In genomic region chr11:75566276-75567196, GRCm38 (mm10) we compare ENCODE assay signal across 12 mouse cellular contexts. TPM values are rescaled to one million over a fixed set of nuclear protein-coding genes. Genes with fewer than 3 reads are reported as not detected.
DNase-seq lines count a peak whose midpoint lies in the region; ATAC-seq lines count a peak whose summit lies in the region.
"Had no signal": no experiment of that assay in that cellular context is flagged by ENCODE, and none has a peak within 500 bp of the region (broad histone marks: within the 10 kb centered on the region; RNA-seq: fewer than 3 reads in every experiment).

No protein-coding gene starts in this region.

- 83% methylated on average over 13 of the region's 13 CpGs for WGBS in embryonic facial prominence, embryonic 10.5 days
- 52% methylated on average over 13 of the region's 13 CpGs for WGBS in lung, embryonic 15.5 days
- WGBS in neural tube, embryonic 15.5 days = 87% methylated on average over 13 of the region's 13 CpGs

- no peak overlapping the region for H3K9ac ChIP-seq in lung, embryonic 15.5 days
- H3K9ac ChIP-seq in neural tube, embryonic 15.5 days (replicated peaks) = no peak overlapping the region
- H3K9ac ChIP-seq: midbrain, embryonic 12.5 days; stomach, embryonic 15.5 days had no signal

- peaks cover 29% of the 10 kb centered on the region for H3K4me1 ChIP-seq in embryonic facial prominence, embryonic 10.5 days
- peaks cover 35% of the 10 kb centered on the region for H3K4me1 ChIP-seq in lung, embryonic 15.5 days
- H3K4me1 ChIP-seq in neural tube, embryonic 15.5 days = peaks cover 5% of the 10 kb centered on the region
- H3K4me1 ChIP-seq: midbrain, embryonic 12.5 days had no signal

- peaks cover under 1% of the 10 kb centered on the region; the same call in 1 of the 2 replicates for H3K27me3 ChIP-seq in embryonic facial prominence, embryonic 10.5 days (replicated peaks; ENCODE audit: low read depth, poor library complexity, severe bottlenecking)
- no peaks in the 10 kb centered on the region for H3K27me3 ChIP-seq in lung, embryonic 15.5 days
- no peaks in the 10 kb centered on the region for H3K27me3 ChIP-seq in neural tube, embryonic 15.5 days (replicated peaks)
- H3K27me3 ChIP-seq: midbrain, embryonic 12.5 days; stomach, embryonic 15.5 days had no signal

- no peaks in the 10 kb centered on the region for H3K9me3 ChIP-seq in embryonic facial prominence, embryonic 10.5 days
- no peaks in the 10 kb centered on the region for H3K9me3 ChIP-seq in lung, embryonic 15.5 days
- no peaks in the 10 kb centered on the region for H3K9me3 ChIP-seq in neural tube, embryonic 15.5 days (replicated peaks)
- H3K9me3 ChIP-seq: midbrain, embryonic 12.5 days; stomach, embryonic 15.5 days had no signal

- no peak for ATAC-seq in lung, embryonic 15.5 days (ENCODE audit: borderline replicate concordance, extremely low read depth, low FRiP score, low TSS enrichment)
- no peak for ATAC-seq in neural tube, embryonic 15.5 days (ENCODE audit: low FRiP score)
- ATAC-seq: forebrain, embryonic 14.5 days had no signal

- H3K36me3 ChIP-seq in embryonic facial prominence, embryonic 10.5 days (replicated peaks) = peaks cover 23% of the 10 kb centered on the region
- no peaks in the 10 kb centered on the region for H3K36me3 ChIP-seq in lung, embryonic 15.5 days
- peaks cover 77% of the 10 kb centered on the region for H3K36me3 ChIP-seq in neural tube, embryonic 15.5 days
- H3K36me3 ChIP-seq: stomach, embryonic 15.5 days had no signal

- peak overlapping the region; percentile 65; the same call in 1 of the 2 replicates for H3K27ac ChIP-seq in embryonic facial prominence, embryonic 10.5 days (replicated peaks)
- peak overlapping the region; percentile 41; the same call in 1 of the 2 replicates for H3K27ac ChIP-seq in lung, embryonic 15.5 days
- H3K27ac ChIP-seq in neural tube, embryonic 15.5 days (replicated peaks) = no peak overlapping the region
- H3K27ac ChIP-seq: midbrain, embryonic 12.5 days; stomach, embryonic 15.5 days had no signal

- peak; percentile 53 to 59 for DNase-seq in cerebellum, adult 18-20 months
- no peak for DNase-seq in cerebellum, adult 8-10 months
- DNase-seq in 416B (ENCODE audit: low read depth) = peak; percentile 70
- no peak for DNase-seq in embryonic facial prominence, embryonic 10.5 days (ENCODE audit: low spot score)
- no peak for DNase-seq in urinary bladder, adult 2 months (ENCODE audit: low spot score)
- DNase-seq in layer of hippocampus, adult 8-10 months (ENCODE audit: low spot score in 2 of 2) = no peak
- DNase-seq: kidney, postnatal 14 days had no signal

- no peak overlapping the region for H3K4me3 ChIP-seq in embryonic facial prominence, embryonic 10.5 days
- no peak overlapping the region for H3K4me3 ChIP-seq in lung, embryonic 15.5 days
- H3K4me3 ChIP-seq in neural tube, embryonic 15.5 days (replicated peaks) = no peak overlapping the region
- H3K4me3 ChIP-seq: midbrain, embryonic 12.5 days; stomach, embryonic 15.5 days had no signal

- H3K4me2 ChIP-seq in lung, embryonic 15.5 days = no peak overlapping the region
- no peak overlapping the region for H3K4me2 ChIP-seq in neural tube, embryonic 15.5 days
- H3K4me2 ChIP-seq: midbrain, embryonic 12.5 days; stomach, embryonic 15.5 days had no signal

RNA-seq across cellular contexts. Expression of gene Pitpna, which starts 21.4 kb away (rescaled TPM):
- 61.5 TPM in 2 replicates for polyA plus RNA-seq in embryonic facial prominence, embryonic 10.5 days (2016; fragmentation: Nextera tagmentation; extraction: Ambion mirVana)
- polyA plus RNA-seq in lung, embryonic 15.5 days (2015; fragmentation: Nextera tagmentation; extraction: Ambion mirVana) = 73.4 and 76.8 TPM in 2 replicates
- 148 and 178 TPM in 2 replicates for polyA plus RNA-seq in urinary bladder, adult 2 months (2012; rRNA removed)
- polyA plus RNA-seq in neural tube, embryonic 15.5 days (2015; fragmentation: Nextera tagmentation; extraction: Ambion mirVana) = 113 and 117 TPM in 2 replicates
- total RNA-seq in layer of hippocampus, adult 8-10 months (2022) = 100 to 1,000 TPM; 264 to 282 (median 275) TPM

RNA-seq across cellular contexts. Expression of gene Slc43a2, which starts 35.0 kb away (rescaled TPM):
- polyA plus RNA-seq in embryonic facial prominence, embryonic 10.5 days (2016; fragmentation: Nextera tagmentation; extraction: Ambion mirVana) = 5.1 and 5.6 TPM in 2 replicates
- polyA plus RNA-seq in lung, embryonic 15.5 days (2015; fragmentation: Nextera tagmentation; extraction: Ambion mirVana) = 5.6 and 6.9 TPM in 2 replicates
- polyA plus RNA-seq in urinary bladder, adult 2 months (2012; rRNA removed) = 11.3 and 12.5 TPM in 2 replicates
- 15.7 and 15.8 TPM in 2 replicates for polyA plus RNA-seq in neural tube, embryonic 15.5 days (2015; fragmentation: Nextera tagmentation; extraction: Ambion mirVana)
- total RNA-seq in layer of hippocampus, adult 8-10 months (2022) = 10 to 100 TPM; 42.6 to 55.5 (median 52.7) TPM

RNA-seq across cellular contexts. Expression of gene Scarf1, which starts 53.2 kb away (rescaled TPM):
- polyA plus RNA-seq in embryonic facial prominence, embryonic 10.5 days (2016; fragmentation: Nextera tagmentation; extraction: Ambion mirVana) = 4.8 and 5.1 TPM in 2 replicates
- polyA plus RNA-seq in lung, embryonic 15.5 days (2015; fragmentation: Nextera tagmentation; extraction: Ambion mirVana) = 16.2 and 16.3 TPM in 2 replicates
- polyA plus RNA-seq in urinary bladder, adult 2 months (2012; rRNA removed) = 4.9 and 6.4 TPM in 2 replicates
- 3.9 and 4.7 TPM in 2 replicates for polyA plus RNA-seq in neural tube, embryonic 15.5 days (2015; fragmentation: Nextera tagmentation; extraction: Ambion mirVana)
- total RNA-seq in layer of hippocampus, adult 8-10 months (2022) = 1 to 10 TPM; 1.1 to 1.6 (median 1.4) TPM

RNA-seq across cellular contexts. Expression of gene Rilp, which starts 56.6 kb away (rescaled TPM):
- polyA plus RNA-seq in embryonic facial prominence, embryonic 10.5 days (2016; fragmentation: Nextera tagmentation; extraction: Ambion mirVana) = 0.17 and 0.23 TPM in 2 replicates
- 0.66 and 0.83 TPM in 2 replicates for polyA plus RNA-seq in lung, embryonic 15.5 days (2015; fragmentation: Nextera tagmentation; extraction: Ambion mirVana)
- polyA plus RNA-seq in urinary bladder, adult 2 months (2012; rRNA removed) = 6.4 and 7.2 TPM in 2 replicates
- polyA plus RNA-seq in neural tube, embryonic 15.5 days (2015; fragmentation: Nextera tagmentation; extraction: Ambion mirVana) = 2.8 and 3.1 TPM in 2 replicates
- 1 to 10 TPM; 1.1 to 2.3 (median 1.6) TPM for total RNA-seq in layer of hippocampus, adult 8-10 months (2022)

Comparison
In these comparisons a context has a peak if more than half of its experiments do, and no peak if none do; other contexts are left out.
1. DNase-seq: peak in cerebellum, adult 18-20 months (2 of 2) and 416B (single experiment); none in cerebellum, adult 8-10 months (single experiment), embryonic facial prominence, embryonic 10.5 days (single experiment), urinary bladder, adult 2 months (single experiment) and layer of hippocampus, adult 8-10 months (0 of 2).